8 mouse cellular contexts compared by ENCODE assay signal in the genomic region with DNA sequence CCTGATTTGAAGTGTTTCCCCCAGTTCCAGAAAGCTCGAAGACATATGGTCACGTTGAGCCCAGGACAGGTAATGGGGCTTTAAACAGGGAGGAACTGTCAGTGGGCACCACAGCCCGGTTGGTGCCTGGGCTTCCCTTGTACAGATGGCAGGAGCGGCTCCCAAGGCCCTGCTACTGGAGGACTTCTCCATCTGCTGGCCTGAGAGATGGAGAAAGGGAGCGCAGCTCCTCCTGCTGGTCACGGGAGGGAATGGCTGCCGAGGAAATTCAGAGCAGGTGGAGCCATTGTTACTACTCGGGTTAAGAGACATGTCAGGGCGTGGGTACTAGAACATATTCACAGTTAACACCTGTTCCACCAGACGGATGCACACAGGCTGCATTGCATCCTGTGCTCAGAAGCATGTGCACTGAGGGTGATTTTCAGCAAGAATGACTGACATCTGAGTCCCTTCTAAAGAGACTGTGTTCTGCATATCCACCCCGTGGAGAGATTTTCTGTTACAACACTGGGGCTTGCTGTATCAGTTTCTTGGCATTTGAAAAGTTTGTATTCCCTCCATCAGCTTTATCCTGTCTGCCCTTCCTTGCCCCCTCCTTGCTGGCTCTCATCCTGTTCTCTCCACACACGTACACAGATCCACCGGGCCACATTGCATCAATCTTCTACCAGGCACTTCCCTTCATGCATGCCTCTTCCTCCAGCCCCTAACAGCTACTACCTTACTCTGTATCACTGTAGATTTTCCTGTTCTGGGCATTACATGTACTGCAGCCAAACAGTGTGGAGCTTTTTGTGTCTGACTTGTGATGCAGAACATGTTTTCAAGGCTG. TPM values are rescaled to one million over a fixed set of nuclear protein-coding genes. Genes with fewer than 3 reads are reported as not detected.
DNase-seq lines count a peak whose midpoint lies in the region; ATAC-seq lines count a peak whose summit lies in the region.

No protein-coding gene starts in this region.

- H3K9ac ChIP-seq in forebrain, embryonic 11.5 days (ENCODE audit: low read length) = no peak overlapping the region
- no peak overlapping the region for H3K9ac ChIP-seq in liver, embryonic 16.5 days (ENCODE audit: low read depth, low read length)
- no peak overlapping the region for H3K9ac ChIP-seq in neural tube, embryonic 15.5 days (replicated peaks)

- intact Hi-C loops in heart, postnatal 14 days (cut with DNase I) = loop anchor here (1.0 to 5.0 kb wide), 4 partner anchors 45 to 500 kb away; a partner anchor contains a TSS

- WGBS in forebrain, embryonic 11.5 days = 41% methylated on average over 13 of the region's 13 CpGs
- 32% methylated on average over 13 of the region's 13 CpGs for WGBS in large intestine, adult 2 months
- 31% methylated on average over 13 of the region's 13 CpGs for WGBS in liver, embryonic 16.5 days (ENCODE audit: insufficient replicate concordance)
- WGBS in neural tube, embryonic 15.5 days = 33% methylated on average over 13 of the region's 13 CpGs

- H3K4me1 ChIP-seq in forebrain, embryonic 11.5 days (replicated peaks; ENCODE audit: control insufficient read depth, insufficient read depth, low read length) = no peaks in the 10 kb centered on the region
- no peaks in the 10 kb centered on the region for H3K4me1 ChIP-seq in liver, embryonic 16.5 days (ENCODE audit: control insufficient read depth, low read depth, low read length)
- no peaks in the 10 kb centered on the region for H3K4me1 ChIP-seq in neural tube, embryonic 15.5 days

- H3K27me3 ChIP-seq in forebrain, embryonic 11.5 days (ENCODE audit: control insufficient read depth, insufficient read depth, low read length) = no peaks in the 10 kb centered on the region
- no peaks in the 10 kb centered on the region for H3K27me3 ChIP-seq in liver, embryonic 16.5 days (ENCODE audit: control insufficient read depth, insufficient read depth, low read depth, low read length)
- no peaks in the 10 kb centered on the region for H3K27me3 ChIP-seq in neural tube, embryonic 15.5 days (replicated peaks)

- no peaks in the 10 kb centered on the region for H3K9me3 ChIP-seq in forebrain, embryonic 11.5 days (ENCODE audit: control insufficient read depth, low read length)
- H3K9me3 ChIP-seq in liver, embryonic 16.5 days (replicated peaks; ENCODE audit: control insufficient read depth, low read length) = no peaks in the 10 kb centered on the region
- H3K9me3 ChIP-seq in neural tube, embryonic 15.5 days (replicated peaks) = no peaks in the 10 kb centered on the region

- H3K4me3 ChIP-seq in forebrain, embryonic 11.5 days (ENCODE audit: low read depth, low read length) = no peak overlapping the region
- no peak overlapping the region for H3K4me3 ChIP-seq in liver, embryonic 16.5 days (ENCODE audit: low read depth, low read length)
- no peak overlapping the region for H3K4me3 ChIP-seq in neural tube, embryonic 15.5 days (replicated peaks)

- no peak overlapping the region for H3K27ac ChIP-seq in forebrain, embryonic 11.5 days (ENCODE audit: low read depth, low read length)
- H3K27ac ChIP-seq in liver, embryonic 16.5 days (ENCODE audit: low read length) = no peak overlapping the region
- H3K27ac ChIP-seq in neural tube, embryonic 15.5 days (replicated peaks) = no peak overlapping the region

- H3K36me3 ChIP-seq in forebrain, embryonic 11.5 days (ENCODE audit: control insufficient read depth, insufficient read depth, low read length) = no peaks in the 10 kb centered on the region; the same call in 1 of the 2 replicates
- H3K36me3 ChIP-seq in liver, embryonic 16.5 days (ENCODE audit: control insufficient read depth, insufficient read depth) = peaks cover 57% of the 10 kb centered on the region
- no peaks in the 10 kb centered on the region; the same call in 1 of the 2 replicates for H3K36me3 ChIP-seq in neural tube, embryonic 15.5 days

- no peak overlapping the region for H3K4me2 ChIP-seq in forebrain, embryonic 11.5 days (ENCODE audit: low read depth, low read length, severe bottlenecking)
- no peak overlapping the region for H3K4me2 ChIP-seq in liver, embryonic 16.5 days (ENCODE audit: low read depth, low read length)
- H3K4me2 ChIP-seq in neural tube, embryonic 15.5 days = no peak overlapping the region

- peak; percentile 80 for ATAC-seq in forebrain, embryonic 11.5 days (replicated peaks; ENCODE audit: low FRiP score)
- peak; percentile 81 for ATAC-seq in liver, embryonic 16.5 days (ENCODE audit: low read depth)
- ATAC-seq in neural tube, embryonic 15.5 days (ENCODE audit: low FRiP score) = peak; percentile 86

- DNase-seq in CD8-positive naive resting alpha-beta T cell, adult 2 months (ENCODE audit: low read depth in 2 of 2, low spot score in 2 of 2) = peak; percentile 73 to 83
- peak; percentile 64 for DNase-seq in c-Kit-negative CD71-positive TER-119-positive erythroid progenitor cells, embryonic 14.5 days (ENCODE audit: low read depth, low spot score)
- DNase-seq in forebrain, embryonic 11.5 days (ENCODE audit: low spot score) = peak; percentile 90
- peak; percentile 83 to 88 for DNase-seq in heart, postnatal 14 days
- peak; percentile 52 for DNase-seq in large intestine, adult 2 months (ENCODE audit: low read depth, low spot score)
- DNase-seq in testis, postnatal 10 days (ENCODE audit: low spot score) = peak; percentile 88

RNA-seq across cellular contexts. Expression of a gene that starts 47.3 kb away (rescaled TPM):
- 24.2 and 25.3 TPM in 2 replicates for polyA plus RNA-seq in forebrain, embryonic 11.5 days (2014; fragmentation: Nextera tagmentation; extraction: Ambion mirVana)
- 1 to 10 TPM; 2.9 to 3.0 TPM for total RNA-seq in heart, postnatal 14 days (2021)
- polyA plus RNA-seq in large intestine, adult 2 months (2012; rRNA removed) = 4.7 and 6.0 TPM in 2 replicates
- polyA plus RNA-seq in liver, embryonic 16.5 days (2015; fragmentation: Nextera tagmentation; extraction: Ambion mirVana) = 16.1 and 17.2 TPM in 2 replicates
- 12.1 and 12.7 TPM in 2 replicates for polyA plus RNA-seq in neural tube, embryonic 15.5 days (2015; fragmentation: Nextera tagmentation; extraction: Ambion mirVana)

RNA-seq across cellular contexts. Expression of a gene that starts 48.3 kb away (rescaled TPM):
- polyA plus RNA-seq in forebrain, embryonic 11.5 days (2014; fragmentation: Nextera tagmentation; extraction: Ambion mirVana) = 13.9 and 16.2 TPM in 2 replicates
- 10 to 100 TPM; 56.2 to 61.5 TPM for total RNA-seq in heart, postnatal 14 days (2021)
- polyA plus RNA-seq in large intestine, adult 2 months (2012; rRNA removed) = 32.3 and 38.1 TPM in 2 replicates
- 4.4 and 4.6 TPM in 2 replicates for polyA plus RNA-seq in liver, embryonic 16.5 days (2015; fragmentation: Nextera tagmentation; extraction: Ambion mirVana)
- 26.8 and 29.9 TPM in 2 replicates for polyA plus RNA-seq in neural tube, embryonic 15.5 days (2015; fragmentation: Nextera tagmentation; extraction: Ambion mirVana)

RNA-seq across cellular contexts. Expression of a gene that starts 53.9 kb away (rescaled TPM):
- polyA plus RNA-seq in forebrain, embryonic 11.5 days (2014; fragmentation: Nextera tagmentation; extraction: Ambion mirVana) = 0.12 and 0.45 TPM in 2 replicates
- total RNA-seq in heart, postnatal 14 days (2021) = 10 to 100 TPM in 1 of 2 experiments, 1 to 10 TPM in 1; 9.8 to 10.0 TPM
- 14.1 and 21.4 TPM in 2 replicates for polyA plus RNA-seq in large intestine, adult 2 months (2012; rRNA removed)
- polyA plus RNA-seq in liver, embryonic 16.5 days (2015; fragmentation: Nextera tagmentation; extraction: Ambion mirVana) = 1.4 and 1.5 TPM in 2 replicates
- 0.65 and 2.0 TPM in 2 replicates for polyA plus RNA-seq in neural tube, embryonic 15.5 days (2015; fragmentation: Nextera tagmentation; extraction: Ambion mirVana)
